Mouse (Mus musculus): ENCODE results near the gene Dnajb14.
"Not testable (repeated sequence)": the region's sequence is repeated elsewhere in the genome, so short reads cannot be mapped to it uniquely, and the experiment has no call there.

Dnajb14 gene

GRCm38 (mm10) chr3:137955560-137956081 is 88.1 kb downstream of the Dnajb14 start:
- peak; percentile 7 for DNase-seq

GRCm38 (mm10) chr3:137957864-137958263 is 90.4 kb downstream of the Dnajb14 start:
- no peak for DNase-seq

- DNase-seq = no peak
Measured at GRCm38 (mm10) chr3:137958352-137958751, 90.9 kb downstream of the Dnajb14 start.

- no peak for DNase-seq
Measured at GRCm38 (mm10) chr3:137959456-137959855, 92.0 kb downstream of the Dnajb14 start.

- DNase-seq = no peak
Measured at GRCm38 (mm10) chr3:137961736-137962385, 94.4 kb downstream of the Dnajb14 start.

- DNase-seq = no peak
Measured at GRCm38 (mm10) chr3:137963508-137963907, 96.0 kb downstream of the Dnajb14 start.

GRCm38 (mm10) chr3:137964014-137964413 is 96.5 kb downstream of the Dnajb14 start:
- DNase-seq = not testable (repeated sequence)

Measured in kidney, adult 9 months (tissue).